Mouse (Mus musculus) forebrain, embryonic 11.5 days (tissue): ENCODE measurements around the gene Ngef. TPM values are rescaled to one million over a fixed set of nuclear protein-coding genes. Genes with fewer than 3 reads are reported as not detected.

Source experiments
- ATAC-seq: fragments of 200-750 bp; cut with Nextera tagmentation; replicated peaks from 2 replicates; pipeline ENCODE4 v1.8.0; 2017; ENCODE audit warnings: moderate TSS enrichment; ENCODE audit not compliant: low FRiP score
- DNase-seq: peaks from one replicate; pipeline ENCODE4 v3.0.0-alpha.2; 2017; ENCODE audit warnings: low spot score
- H3K27ac ChIP-seq: fragments of 300-500 bp; sonication (generic); 2 replicates; pipeline ENCODE4 v1.5.1; 2014; ENCODE audit warnings: low read depth, low read length
- H3K27me3 ChIP-seq: fragments of 300-500 bp; sonication (generic); 2 replicates; pipeline ENCODE4 v1.6.1; 2014; ENCODE audit warnings: mild to moderate bottlenecking, low read length, mixed read lengths; ENCODE audit not compliant: control insufficient read depth, insufficient read depth
- H3K36me3 ChIP-seq: fragments of 300-500 bp; sonication (generic); 2 replicates; pipeline ENCODE4 v1.6.1; 2014; ENCODE audit warnings: mild to moderate bottlenecking, low read length, moderate library complexity, mixed read lengths; ENCODE audit not compliant: control insufficient read depth, insufficient read depth
- H3K4me1 ChIP-seq: fragments of 300-500 bp; sonication (generic); replicated peaks from 2 replicates; pipeline ENCODE4 v1.6.1; 2014; ENCODE audit warnings: low read length, mixed read lengths; ENCODE audit not compliant: control insufficient read depth, insufficient read depth
- H3K4me2 ChIP-seq: fragments of 300-500 bp; sonication (generic); 2 replicates; pipeline ENCODE4 v1.6.1; 2014; ENCODE audit warnings: low read depth, mild to moderate bottlenecking, low read length, moderate library complexity, mixed read lengths; ENCODE audit not compliant: severe bottlenecking
- H3K4me3 ChIP-seq: fragments of 300-500 bp; sonication (generic); 2 replicates; pipeline ENCODE4 v1.5.1; 2014; ENCODE audit warnings: low read depth, low read length
- H3K9ac ChIP-seq: fragments of 300-500 bp; sonication (generic); 2 replicates; pipeline ENCODE4 v1.6.1; 2014; ENCODE audit warnings: low read length
- H3K9me3 ChIP-seq: fragments of 300-500 bp; sonication (generic); 2 replicates; pipeline ENCODE4 v1.6.1; 2016; ENCODE audit warnings: low read length, mixed read lengths; ENCODE audit not compliant: control insufficient read depth
- WGBS: fragments of 180-500 bp; shearing (Covaris S2); extraction: QIAGEN DNeasy Blood & Tissue Kit; methylation state at CpG from one replicate; pipeline ENCODE4 v1.1.7; 2014; 5-methylcytosine and 5-hydroxymethylcytosine counted together
- polyA plus RNA-seq: library from polyadenylated mRNA; unstranded; fragments of >200 nt; fragmentation: Nextera tagmentation; extraction: Ambion mirVana; gene quantifications from 2 replicates; pipeline ENCODE4 v1.2.1, GENCODE M21; 2014

The Ngef gene
- polyA plus RNA-seq, 1 experiment from 2014 or later: 2.5 TPM

- no peak overlapping the region for H3K9ac ChIP-seq
- no peaks in the 10 kb centered on the region for H3K27me3 ChIP-seq
- H3K9me3 ChIP-seq: no peaks in the 10 kb centered on the region
- H3K4me1 ChIP-seq: no peaks in the 10 kb centered on the region
- H3K27ac ChIP-seq: no peak overlapping the region
- WGBS: 37% methylated on average over 7 of the region's 7 CpGs
- no peak overlapping the region for H3K4me3 ChIP-seq
- H3K4me2 ChIP-seq: no peak overlapping the region
- DNase-seq: no peak
- ATAC-seq: no peak
- no peaks in the 10 kb centered on the region for H3K36me3 ChIP-seq
Measured at GRCm38 (mm10) chr1:87541614-87542013, 32.1 kb downstream of the Ngef start.

DNA sequence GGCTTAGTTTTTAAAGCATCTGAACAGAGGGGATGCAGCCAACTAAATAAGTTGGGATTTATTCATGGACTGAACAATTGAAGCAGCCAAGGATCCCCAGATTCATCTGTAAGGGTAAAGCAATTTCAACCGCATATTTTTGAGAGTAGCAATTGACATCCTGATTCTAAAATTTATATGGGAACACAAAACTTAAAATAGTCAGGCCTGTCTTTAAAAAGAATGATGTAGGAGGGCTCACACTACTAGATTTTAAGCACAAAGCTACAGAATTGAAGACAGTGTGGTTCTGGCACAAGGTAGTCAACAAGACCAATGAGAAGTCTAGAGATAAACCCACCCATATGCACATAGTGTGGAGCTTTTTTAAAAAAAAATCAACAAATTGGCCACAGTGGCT, 36.7 kb downstream of the Ngef start:
- H3K4me3 ChIP-seq: no peak overlapping the region
- WGBS: 94% methylated on average over 1 of the region's 1 CpGs
- H3K36me3 ChIP-seq: no peaks in the 10 kb centered on the region
- H3K4me1 ChIP-seq: no peaks in the 10 kb centered on the region
- no peaks in the 10 kb centered on the region for H3K9me3 ChIP-seq
- ATAC-seq: no peak
- no peak overlapping the region for H3K27ac ChIP-seq
- H3K27me3 ChIP-seq: no peaks in the 10 kb centered on the region
- H3K9ac ChIP-seq: no peak overlapping the region
- no peak for DNase-seq
- no peak overlapping the region for H3K4me2 ChIP-seq

- Histone ChIP-seq H3K27me3 (no peaks in the 10 kb centered on the region), H3K4me1 (no peaks in the 10 kb centered on the region), H3K9ac (no peak overlapping the region), H3K27ac (no peak overlapping the region), H3K4me2 (no peak overlapping the region), H3K9me3 (no peaks in the 10 kb centered on the region), H3K4me3 (no peak overlapping the region), H3K36me3 (no peaks in the 10 kb centered on the region)
- no peak for DNase-seq
- WGBS: 79% methylated on average over 3 of the region's 3 CpGs
- ATAC-seq: no peak
Measured at GRCm38 (mm10) chr1:87534118-87534517, 39.6 kb downstream of the Ngef start.

GRCm38 (mm10) chr1:87532346-87532745, 41.3 kb downstream of the Ngef start:
- H3K36me3 ChIP-seq: no peaks in the 10 kb centered on the region
- H3K9ac ChIP-seq: no peak overlapping the region
- H3K27me3 ChIP-seq: no peaks in the 10 kb centered on the region
- no peak overlapping the region for H3K4me3 ChIP-seq
- no peaks in the 10 kb centered on the region for H3K4me1 ChIP-seq
- 81% methylated on average over 4 of the region's 4 CpGs for WGBS
- H3K4me2 ChIP-seq: no peak overlapping the region
- no peak overlapping the region for H3K27ac ChIP-seq
- ATAC-seq: no peak
- DNase-seq: no peak
- H3K9me3 ChIP-seq: no peaks in the 10 kb centered on the region

DNA sequence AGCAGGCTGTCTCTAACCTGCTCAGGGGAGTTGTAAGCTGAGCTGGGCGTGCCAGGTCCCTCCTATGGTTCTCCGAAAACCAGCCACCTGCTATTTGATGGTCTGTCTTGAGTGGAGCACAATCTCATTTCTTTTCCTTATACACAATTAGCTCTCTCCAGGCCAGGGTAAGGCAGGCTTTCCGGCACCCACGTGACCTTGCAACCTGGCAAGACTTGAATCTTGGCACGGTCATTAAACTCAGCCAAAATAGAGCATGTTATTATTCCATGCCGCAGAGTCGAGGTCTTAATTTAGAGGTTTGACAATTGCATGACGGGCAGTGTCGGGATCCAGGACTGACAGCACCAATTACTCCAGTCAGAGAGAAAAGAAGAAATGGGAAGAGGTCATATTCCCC, 46.5 kb downstream of the Ngef start:
- Histone ChIP-seq H3K27ac (no peak overlapping the region), H3K4me1 (no peaks in the 10 kb centered on the region), H3K9ac (no peak overlapping the region), H3K27me3 (no peaks in the 10 kb centered on the region), H3K9me3 (no peaks in the 10 kb centered on the region), H3K4me3 (no peak overlapping the region), H3K36me3 (no peaks in the 10 kb centered on the region), H3K4me2 (no peak overlapping the region)
- DNase-seq: no peak
- ATAC-seq: no peak
- 80% methylated on average over 9 of the region's 9 CpGs for WGBS

- Histone ChIP-seq H3K9ac (no peak overlapping the region), H3K4me2 (no peak overlapping the region), H3K4me1 (no peaks in the 10 kb centered on the region), H3K36me3 (no peaks in the 10 kb centered on the region), H3K27me3 (no peaks in the 10 kb centered on the region), H3K4me3 (no peak overlapping the region), H3K9me3 (no peaks in the 10 kb centered on the region), H3K27ac (no peak overlapping the region)
- WGBS: 83% methylated on average over 7 of the region's 7 CpGs
- ATAC-seq (no peak), DNase-seq (no peak)
Measured at GRCm38 (mm10) chr1:87525041-87525440, 48.6 kb downstream of the Ngef start.

GRCm38 (mm10) chr1:87521523-87521922, 52.1 kb downstream of the Ngef start:
- 68% methylated on average over 1 of the region's 1 CpGs for WGBS
- ATAC-seq: no peak

GRCm38 (mm10) chr1:87520467-87520866, 53.2 kb downstream of the Ngef start:
- no peak overlapping the region for H3K9ac ChIP-seq
- H3K4me1 ChIP-seq: no peaks in the 10 kb centered on the region
- ATAC-seq (no peak), DNase-seq (no peak)
- H3K36me3 ChIP-seq: no peaks in the 10 kb centered on the region
- H3K27ac ChIP-seq: no peak overlapping the region
- no peak overlapping the region for H3K4me2 ChIP-seq
- no peaks in the 10 kb centered on the region for H3K27me3 ChIP-seq
- H3K9me3 ChIP-seq: no peaks in the 10 kb centered on the region
- H3K4me3 ChIP-seq: no peak overlapping the region

More at GRCm38 (mm10) chr1:87521523-87521922, 52.1 kb downstream of the Ngef start:
- H3K9me3 ChIP-seq: no peaks in the 10 kb centered on the region
- H3K27ac ChIP-seq: no peak overlapping the region
- H3K9ac ChIP-seq: no peak overlapping the region
- H3K36me3 ChIP-seq: no peaks in the 10 kb centered on the region
- no peaks in the 10 kb centered on the region for H3K27me3 ChIP-seq
- H3K4me3 ChIP-seq: no peak overlapping the region
- no peak overlapping the region for H3K4me2 ChIP-seq
- no peak for DNase-seq
- no peaks in the 10 kb centered on the region for H3K4me1 ChIP-seq

DNA sequence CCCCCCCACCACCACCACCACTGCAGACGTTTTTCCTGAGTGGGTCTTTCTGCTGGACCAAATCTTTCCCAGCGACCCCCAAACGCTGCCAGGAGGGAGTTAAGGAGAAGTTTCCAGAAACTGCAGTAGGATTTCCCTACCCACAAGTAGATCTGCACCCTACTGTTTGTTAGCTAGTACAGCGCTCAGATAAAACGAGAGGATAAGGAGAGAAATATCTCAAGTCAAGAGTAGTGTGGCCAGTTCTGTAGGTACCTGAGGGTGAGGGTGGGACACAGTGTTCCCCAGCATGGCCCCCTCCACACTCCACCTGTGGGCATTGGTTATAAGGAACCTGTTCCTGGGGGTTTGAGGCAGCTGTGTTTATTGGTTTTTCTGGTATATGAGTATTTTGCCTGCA, 62.8 kb downstream of the Ngef start:
- DNase-seq (no peak), ATAC-seq (no peak)
- WGBS: 14% methylated on average over 5 of the region's 5 CpGs

More for the DNA sequence above, 62.8 kb downstream of the Ngef start:
- no peak overlapping the region for H3K27ac ChIP-seq
- H3K9me3 ChIP-seq: no peaks in the 10 kb centered on the region
- H3K4me2 ChIP-seq: no peak overlapping the region
- H3K27me3 ChIP-seq: peaks cover 28% of the 10 kb centered on the region
- H3K36me3 ChIP-seq: no peaks in the 10 kb centered on the region
- peaks cover 5% of the 10 kb centered on the region; the same call in 1 of the 2 replicates for H3K4me1 ChIP-seq
- no peak overlapping the region for H3K4me3 ChIP-seq
- H3K9ac ChIP-seq: no peak overlapping the region
